Mouse (Mus musculus): ENCODE measurements around the gene Kcnab1. TPM values are rescaled to one million over a fixed set of nuclear protein-coding genes. Genes with fewer than 3 reads are reported as not detected.

The Kcnab1 gene
- total RNA-seq, 2 experiments from 2014 or later: 3.5 to 3.7 TPM

DNA sequence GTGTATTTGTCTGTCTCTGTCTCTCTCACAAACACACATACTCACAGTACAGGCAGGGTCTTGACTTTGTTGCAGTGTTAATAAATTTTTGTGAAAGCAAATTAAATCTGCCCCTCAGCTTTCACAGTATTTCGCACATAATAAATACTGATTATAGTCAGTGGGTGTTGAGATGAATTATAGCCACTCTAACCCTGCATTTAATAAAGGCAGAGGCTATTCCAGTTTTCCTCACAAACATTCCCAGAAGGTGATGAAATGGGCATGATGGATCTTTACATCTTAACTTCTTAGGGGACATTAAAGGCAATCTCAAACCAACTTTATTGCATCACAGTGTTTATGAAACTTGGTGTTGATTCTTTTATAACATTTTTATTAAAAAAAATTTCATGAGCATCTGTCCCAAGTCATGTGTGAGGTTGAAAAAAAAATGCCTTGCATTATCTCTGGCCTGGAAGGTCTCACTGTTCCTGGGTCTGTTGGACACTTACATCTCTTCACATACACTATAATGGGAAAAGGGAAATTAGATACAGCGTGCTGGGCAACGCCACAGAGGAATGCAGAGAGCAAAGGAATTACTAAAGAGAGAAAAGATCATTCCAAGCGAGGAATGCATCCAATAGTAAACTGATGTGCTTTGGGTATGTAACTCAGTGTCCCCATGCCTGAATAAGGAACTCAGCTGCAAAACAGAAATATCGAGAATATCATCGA lies 95.3 kb downstream of the Kcnab1 start:
- no peak for DNase-seq

DNA sequence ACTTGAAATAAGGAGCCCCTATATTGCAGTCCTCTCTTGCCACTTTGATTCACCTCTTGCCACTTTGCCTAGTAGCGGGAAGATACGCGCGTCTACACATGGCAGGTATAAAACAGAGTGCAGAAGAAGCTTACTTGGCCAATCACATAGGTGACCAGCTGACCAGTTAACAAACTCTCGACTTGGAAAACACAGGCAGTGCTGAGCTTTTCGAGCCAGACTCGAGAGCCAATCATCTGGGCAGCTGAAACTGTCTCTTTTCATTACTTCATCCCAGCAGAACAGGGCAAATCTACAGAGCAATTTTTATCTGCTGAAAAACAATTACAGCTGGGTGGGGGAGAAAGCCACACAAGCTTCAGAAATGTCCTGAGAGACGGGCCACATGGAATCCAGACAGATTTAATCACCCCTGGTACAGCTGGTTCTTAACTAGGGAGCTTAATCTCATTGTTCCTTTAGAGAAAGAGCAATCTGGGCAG lies 96.4 kb downstream of the Kcnab1 start:
- DNase-seq: peak; percentile 15 to 48

DNA sequence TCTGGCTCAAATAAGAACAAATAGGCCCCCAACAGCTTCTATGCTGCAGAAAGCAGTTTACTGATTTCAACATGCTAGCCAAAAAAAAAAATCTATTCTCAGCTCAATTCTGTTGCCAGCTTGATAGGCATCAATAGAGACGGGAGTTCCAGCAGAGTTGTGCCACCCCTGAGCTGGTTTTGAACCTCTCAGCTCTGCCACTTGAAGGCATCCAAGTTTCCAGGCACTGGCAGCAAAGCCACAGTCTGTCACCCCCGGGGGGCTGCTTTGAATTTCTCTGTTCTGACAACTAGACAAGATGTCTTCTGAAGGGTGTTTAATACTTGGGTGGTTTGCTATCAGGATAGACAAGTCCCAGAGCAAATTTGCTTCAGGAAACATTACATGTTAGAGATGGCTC lies 104.5 kb downstream of the Kcnab1 start:
- DNase-seq: no peak

DNA sequence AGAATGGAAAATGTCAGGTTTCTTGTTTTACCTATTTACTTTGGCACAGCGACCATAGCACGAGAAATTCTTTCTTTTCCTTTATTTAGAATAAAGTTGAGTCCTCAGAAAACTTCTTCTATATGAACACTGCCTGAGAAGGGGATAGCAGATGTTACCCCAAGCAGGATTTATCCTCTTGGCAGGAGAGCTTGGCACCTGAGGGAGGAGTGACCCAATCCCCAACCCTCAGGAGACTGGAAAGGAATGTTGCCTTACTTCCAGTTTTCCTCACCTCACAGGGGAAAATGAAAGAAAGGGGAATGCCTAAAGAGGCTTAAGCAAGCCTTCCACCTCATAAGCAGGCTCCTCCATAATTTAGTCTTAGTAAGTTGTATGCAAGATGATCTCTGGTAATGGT lies 105.5 kb downstream of the Kcnab1 start:
- DNase-seq: no peak

DNA sequence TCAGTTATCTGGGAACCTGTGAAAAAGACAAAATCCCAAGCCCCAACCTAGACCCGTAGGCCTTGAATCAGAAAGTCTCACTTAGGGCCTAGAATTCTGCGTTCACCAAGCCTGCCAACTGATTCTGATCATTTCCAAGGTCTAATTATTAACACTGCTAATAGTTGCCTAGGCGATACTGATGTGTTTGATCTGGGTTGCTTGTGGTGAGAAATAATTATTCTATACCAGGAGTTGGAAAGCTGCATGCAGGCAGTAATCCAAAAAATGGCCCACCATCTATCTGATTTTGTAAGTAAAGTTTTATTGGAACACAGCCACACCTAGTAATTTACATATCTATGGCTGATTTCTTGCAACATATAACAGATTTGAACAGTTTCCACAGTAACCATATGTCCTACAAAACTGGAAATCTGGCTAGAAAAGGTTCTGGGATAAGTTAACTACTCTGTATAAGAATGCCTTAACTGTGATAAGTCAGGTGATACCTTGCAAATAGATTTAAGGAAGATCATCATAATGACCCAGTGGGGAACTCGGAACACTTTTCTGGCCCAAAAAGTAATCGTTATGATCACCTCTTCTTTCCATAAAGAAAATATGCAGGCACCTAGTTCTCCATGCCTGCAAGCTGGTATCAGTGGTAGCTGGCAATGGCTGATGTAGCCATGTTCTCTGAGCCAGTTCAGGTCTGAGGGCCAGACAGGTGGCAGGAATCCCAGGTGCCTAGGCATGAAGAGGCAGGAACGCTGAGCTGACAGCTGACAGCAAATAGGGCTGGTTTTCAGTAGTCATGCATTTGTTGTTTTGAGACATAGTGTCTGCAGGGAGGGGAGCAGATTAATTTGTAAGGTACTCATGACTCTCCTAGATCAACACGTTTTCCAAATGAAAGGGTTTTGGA lies 108.7 kb downstream of the Kcnab1 start:
- DNase-seq: no peak

DNA sequence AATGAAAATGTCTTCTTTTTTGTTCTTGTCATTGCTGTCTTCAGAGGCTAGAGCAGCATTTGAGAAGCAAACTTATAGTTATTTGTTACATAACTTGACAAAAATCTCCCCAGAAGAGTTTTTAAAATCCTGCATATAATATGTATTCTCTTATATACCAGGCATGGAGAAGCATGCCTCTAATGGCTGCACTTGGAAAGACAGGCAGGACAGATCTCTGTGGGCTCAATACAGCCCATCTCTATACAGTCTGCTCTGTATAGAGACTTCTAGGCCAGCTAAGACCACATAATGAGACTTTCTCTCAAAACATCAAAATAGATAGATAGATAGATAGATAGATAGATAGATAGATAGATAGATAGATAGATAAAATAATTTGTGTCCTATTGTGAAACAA lies 111.1 kb downstream of the Kcnab1 start:
- DNase-seq: no peak

DNA sequence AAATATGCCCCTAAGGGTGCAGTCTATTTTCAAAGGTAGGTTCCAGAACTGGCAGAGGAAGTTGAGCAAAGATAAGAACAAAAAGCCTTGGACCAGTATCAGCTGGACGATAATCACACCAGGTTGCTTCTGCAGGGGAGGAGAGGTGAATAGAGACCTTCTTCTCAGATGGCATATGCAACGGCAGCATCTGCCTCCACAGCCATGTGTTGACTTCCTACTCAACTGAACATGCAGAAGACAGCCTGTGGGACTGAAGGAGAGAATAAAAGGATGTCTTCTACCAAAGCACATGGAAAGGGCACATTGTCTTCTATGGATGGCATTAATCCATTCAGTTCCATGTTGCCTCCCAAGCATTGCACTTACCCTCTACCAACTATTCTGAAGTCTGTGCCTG lies 114.5 kb downstream of the Kcnab1 start:
- DNase-seq: no peak

DNA sequence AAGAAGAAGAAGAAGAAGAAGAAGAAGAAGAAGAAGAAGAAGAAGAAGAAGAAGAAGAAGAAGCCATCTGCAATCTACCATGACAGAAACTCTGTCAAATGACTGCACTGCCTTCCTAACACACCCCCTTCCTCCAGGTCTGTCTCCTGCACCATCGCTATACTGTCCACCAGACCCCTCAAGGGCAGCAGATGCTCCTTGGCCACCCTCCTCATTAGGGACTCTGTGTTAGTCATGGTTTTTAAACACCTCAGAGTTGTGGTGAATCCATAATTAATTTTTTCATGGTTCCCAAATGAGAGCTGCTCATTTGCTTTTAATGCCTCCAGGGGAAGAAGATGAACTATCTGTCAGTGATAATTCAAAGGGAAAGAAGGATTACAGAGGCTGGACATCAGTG lies 121.8 kb downstream of the Kcnab1 start:
- no peak for DNase-seq

DNA sequence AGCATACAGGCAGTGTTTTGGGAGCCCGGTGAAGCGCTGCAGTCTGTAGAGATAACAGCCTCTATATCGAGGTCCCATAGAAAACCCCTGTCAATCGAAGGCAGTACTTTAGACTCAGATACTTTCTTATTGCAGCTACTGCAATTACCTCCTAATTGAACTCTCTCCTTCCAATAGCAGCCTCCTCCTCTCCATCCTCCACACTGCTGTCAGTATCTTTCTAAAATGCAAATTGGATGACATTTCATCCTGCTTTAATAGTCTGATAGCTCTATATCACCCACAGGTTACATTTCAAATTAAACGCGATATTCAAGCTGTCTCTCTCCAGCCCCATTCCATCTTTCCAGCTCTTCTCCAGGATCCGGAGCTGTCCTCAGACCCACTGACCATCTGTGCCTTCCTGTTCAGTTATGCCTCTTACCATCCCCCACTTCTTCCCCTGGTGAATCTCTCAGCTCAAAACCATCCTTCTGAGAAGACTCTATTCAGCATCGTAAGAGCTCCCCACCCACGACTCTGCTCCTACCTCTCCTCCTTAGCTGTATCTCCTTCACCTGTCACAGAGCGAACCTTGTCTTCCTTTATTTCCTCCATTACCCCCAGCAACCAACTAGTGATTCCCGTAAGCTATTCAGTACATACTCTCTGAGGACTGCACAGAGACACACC lies 122.4 kb downstream of the Kcnab1 start:
- no peak for DNase-seq

DNA sequence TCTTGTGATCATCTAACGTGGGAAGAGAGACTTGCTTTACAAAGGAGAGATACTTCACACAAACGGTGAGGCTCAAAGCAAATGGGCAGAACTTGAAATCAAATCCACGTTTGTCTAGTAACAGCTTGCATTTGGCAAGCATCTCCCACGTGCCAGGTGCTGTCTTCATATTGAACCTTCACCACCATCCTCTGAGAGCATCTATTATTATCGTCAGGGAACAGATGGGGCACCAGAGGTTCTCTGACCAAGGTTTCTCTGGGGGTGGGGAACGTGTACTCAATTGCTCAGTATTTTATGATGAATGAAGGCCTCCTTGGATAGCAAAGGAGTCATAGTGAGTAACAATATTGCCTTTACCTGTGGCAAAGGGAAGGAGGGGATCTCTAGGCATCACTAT lies 139.8 kb downstream of the Kcnab1 start:
- no peak for DNase-seq

DNA sequence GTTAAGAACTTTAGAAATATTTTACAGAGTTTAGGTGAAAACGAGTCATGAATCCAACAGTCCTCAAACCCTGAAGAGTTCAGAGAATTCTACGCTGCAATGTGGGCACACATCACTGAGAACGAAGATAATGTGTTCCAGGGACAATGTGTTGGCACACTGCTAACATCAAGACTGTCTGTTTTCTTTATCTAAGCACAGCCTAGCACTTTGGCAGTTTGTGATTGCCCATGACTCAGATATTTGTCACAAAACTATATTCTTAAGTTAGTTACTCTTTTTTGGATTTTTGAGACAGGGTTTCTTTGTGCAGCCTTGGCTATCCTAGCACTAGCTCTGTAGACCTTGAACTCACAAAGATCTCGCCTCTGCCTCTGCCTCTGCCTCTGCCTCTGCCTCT lies 151.3 kb downstream of the Kcnab1 start:
- no peak for DNase-seq

DNA sequence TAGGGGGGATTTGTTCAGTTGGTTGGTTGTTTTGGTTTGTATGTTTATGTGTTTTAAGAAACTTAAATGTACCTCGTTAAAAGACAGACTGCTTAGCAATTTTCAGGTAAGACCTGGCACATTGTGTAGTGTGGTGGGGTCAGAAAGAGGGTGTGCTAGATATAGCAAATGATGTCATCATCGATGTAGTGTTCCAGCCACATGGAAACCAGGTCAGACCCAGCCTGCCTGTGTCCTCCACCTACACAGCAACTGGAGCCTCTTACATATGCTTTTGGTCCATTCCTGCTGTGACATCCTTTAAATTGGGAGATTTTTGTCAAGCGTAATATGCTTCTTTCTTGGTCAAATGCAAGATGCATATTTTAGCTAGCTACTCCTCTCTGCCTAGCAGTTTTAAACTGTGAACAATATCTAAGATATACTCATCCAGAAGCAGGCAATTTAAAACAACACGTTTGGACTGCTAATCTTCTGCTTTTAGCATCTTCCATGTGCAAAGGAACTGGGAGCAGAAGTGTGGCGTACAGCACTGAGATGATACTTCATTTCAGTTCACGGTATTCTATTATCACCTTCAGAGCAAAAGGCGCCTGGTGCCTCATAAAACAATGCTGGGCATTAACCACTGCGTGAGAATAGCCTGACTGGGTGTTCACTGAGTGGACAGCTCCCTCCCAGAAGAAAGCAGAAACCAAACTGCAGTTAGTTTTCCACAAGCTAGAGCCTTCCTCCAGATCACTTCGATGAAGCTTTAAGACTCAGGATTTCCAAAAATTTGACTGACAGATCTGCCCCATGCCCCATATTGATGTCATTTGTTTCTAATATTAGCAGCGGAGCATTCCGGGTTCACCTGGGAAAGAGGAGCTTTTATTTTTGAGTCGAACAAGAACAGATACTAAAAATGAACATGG lies 153.6 kb downstream of the Kcnab1 start:
- DNase-seq: no peak

DNA sequence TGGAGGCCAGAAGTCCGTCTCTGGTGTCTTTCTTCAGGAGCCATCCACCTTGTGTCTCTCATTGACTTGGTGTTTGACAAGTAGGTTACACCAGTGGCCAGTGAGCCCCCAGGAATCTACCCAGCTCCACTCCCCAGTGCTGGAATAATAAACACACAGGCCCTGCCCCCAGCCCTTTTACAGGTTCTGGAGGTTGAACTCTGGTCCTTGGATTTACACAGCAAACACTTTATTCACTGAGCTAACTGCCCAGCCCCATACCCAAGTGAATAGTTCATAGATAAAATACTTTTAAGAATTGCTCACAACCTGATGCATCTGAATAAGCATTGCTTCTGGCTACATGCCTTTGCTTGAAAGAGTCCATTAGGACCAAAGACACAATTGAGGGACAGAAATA lies 164.1 kb downstream of the Kcnab1 start:
- DNase-seq: no peak

DNA sequence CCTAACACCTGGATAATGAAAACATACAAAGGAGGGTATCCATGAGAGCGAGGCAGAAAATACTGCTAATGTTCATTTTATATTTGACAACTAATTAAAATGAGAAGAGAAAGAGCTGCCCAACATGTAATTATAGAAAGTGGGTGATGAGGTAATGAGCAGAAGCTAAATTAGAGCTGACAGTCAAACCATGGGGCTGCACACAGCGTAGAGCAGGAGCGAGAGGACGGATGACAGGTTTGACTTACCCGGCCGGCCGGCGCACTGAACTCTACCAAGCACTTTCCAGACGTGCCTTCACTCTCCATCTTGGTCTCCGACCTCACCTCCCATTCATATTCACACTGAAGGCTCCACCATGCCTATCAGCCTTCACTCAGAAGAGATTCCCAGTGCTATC lies 168.6 kb downstream of the Kcnab1 start:
- DNase-seq: no peak

DNA sequence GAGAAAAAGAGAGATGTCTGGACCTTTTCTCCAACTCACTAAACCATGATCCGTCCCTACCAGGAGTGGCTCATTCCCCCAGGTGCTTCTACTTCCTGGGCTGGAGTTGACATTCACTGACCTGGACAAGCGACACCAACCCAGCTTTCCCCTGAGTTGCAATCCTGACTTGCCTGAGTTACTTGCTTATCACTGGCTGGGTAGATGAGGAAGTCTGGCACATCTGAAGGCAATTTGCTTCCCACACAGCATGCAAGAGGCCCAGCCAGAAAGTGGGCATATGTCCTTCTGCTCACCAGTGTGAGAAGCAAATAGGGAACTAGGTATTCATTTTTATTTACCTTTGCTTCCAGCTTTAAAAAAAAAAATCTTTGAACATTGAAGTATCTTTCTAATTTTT lies 174.2 kb downstream of the Kcnab1 start:
- DNase-seq: no peak

DNA sequence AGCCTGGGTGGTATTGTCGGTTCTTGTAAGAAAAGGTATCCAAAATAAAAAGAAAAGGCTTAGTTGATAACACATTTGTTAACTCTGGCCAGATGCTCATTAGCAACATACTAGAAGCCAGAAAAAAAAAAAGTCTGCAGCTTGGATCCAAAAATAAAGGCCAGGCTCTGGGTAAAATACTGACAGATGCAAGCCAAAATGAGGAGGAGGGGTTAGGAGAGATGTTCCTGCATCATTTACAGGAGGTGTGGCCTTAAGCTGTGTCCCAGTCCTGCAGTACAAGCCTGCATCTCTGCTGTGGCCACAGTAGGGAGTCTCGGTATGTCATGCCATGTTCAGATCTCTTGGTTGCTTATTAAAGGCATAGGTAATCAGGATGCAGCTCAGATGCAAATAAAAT lies 179.8 kb downstream of the Kcnab1 start:
- DNase-seq: no peak

DNA sequence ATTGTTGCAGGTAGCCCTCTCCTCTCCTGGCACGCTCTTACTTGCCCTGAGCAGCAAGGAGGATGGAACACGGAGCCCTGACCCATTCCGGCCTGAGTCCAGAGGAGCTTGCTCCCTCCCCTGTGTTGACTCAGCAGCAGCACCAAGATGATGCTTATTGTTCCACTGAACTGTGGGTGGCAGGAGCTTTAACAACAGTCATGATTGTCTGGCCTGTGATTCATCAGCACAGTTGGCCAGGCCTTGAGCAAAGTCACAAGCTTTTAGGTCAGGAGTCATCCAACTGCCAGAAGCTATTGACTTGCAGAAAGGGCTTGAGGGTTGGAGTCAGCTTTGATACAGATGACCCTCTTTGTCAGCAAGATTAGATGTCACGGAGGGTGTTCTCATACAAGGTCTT lies 187.8 kb downstream of the Kcnab1 start:
- DNase-seq: peak in 1 of 2 experiments; percentile 26

DNA sequence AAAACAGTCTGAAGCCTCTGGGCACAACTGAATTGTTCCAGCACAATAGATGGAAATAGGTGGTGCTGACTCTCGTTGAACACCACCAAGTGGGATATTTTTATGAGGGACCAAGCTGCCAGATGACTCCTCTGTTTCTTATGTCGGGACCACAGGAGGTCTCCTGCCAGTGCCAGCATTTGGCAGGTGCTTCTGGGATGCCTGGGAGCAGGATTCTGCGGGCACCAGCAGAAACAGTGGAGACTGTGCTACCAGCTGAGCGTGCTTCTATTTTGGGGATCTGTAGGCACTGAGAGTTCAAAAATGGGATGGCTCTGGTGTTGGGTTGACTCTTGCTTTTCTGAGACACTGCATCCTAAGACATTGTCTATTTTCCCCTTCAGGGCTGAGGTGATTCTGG lies 190.0 kb downstream of the Kcnab1 start:
- DNase-seq: no peak

DNA sequence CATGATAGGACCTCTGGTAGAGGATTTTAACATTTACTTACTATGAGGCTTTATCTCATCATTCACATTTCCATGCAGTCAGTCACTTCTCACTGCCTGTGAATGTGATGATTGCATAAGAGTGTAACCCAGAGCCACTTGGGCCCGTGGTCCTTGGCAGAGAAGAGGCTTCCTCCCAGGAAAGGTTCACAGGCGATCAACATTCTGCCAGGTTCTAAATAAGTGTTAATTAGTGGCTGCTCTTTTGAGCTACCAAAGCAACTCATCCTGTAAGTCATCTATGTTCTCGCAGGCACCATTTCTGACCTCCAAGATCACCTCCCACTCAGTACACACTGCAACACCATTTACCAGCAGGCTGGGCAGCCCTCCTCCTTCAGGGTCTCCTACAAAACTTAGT lies 192.3 kb downstream of the Kcnab1 start:
- peak in 1 of 2 experiments; percentile 10 for DNase-seq

DNA sequence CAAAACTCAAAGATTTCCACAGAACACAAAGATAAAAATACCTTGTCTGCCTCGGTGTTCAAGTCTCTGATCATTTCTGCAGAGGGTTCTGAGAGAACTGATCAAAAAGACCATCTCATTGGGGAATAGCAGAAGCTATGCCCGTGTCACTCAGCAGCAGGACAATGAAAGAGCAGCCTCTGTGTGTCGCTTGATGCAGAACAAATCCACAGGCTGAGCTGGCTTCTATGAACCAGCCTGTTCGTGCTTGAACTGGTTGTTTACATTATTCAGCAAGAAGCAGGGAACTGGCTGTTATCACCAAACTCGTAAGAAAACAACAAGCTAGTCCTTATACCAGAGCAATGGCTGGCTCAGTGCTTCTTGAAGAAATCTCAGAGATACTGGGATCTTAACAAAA lies 193.4 kb downstream of the Kcnab1 start:
- DNase-seq: no peak

DNA sequence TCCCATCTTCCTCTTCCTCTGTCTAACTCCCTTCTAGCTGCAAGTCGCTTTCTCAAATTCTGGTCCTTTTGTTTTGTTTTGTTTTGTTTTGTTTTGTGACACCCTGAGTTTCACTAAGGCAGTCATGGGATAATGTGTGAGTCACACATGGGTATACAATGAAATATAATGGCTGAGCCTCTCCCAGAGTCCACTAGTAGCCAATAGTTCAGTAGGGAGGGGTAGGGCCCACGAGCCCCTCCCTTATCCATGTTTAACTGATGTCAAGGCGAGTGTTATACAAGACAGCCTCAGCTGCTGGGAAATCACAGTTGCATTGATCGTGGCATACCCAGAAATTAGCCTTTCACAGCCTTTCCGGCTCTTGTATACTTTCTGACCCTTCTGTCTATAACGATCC lies 206.7 kb downstream of the Kcnab1 start:
- DNase-seq: no peak

DNA sequence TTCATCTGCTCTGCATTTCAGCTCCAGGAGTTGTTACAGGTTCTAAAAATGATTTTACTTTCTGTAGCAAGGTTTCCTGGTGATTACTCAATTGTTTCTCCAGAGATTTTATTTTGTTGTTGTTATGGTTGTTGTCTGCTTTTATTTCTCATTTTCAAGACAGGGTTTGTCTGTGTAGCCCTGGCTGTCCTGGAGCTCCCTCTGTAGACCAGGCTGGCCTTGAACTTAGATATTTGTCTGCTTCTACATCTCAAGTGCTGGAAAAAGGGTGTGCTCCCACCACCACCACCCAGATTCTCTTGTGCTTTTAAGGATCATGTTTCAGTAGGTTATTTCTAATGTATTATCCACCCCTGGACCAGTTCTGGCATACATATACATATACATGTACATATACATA lies 207.6 kb downstream of the Kcnab1 start:
- DNase-seq: no peak

Data from heart, adult 18-20 months (tissue).